Mouse (Mus musculus): ENCODE measurements around the gene Zpbp2.
A peak's percentile ranks its signal among the peaks of the same experiment; 100 is the strongest.

Zpbp2 gene

GRCm38 (mm10) chr11:98560942-98561341 lies 10.0 kb downstream of the Zpbp2 start:
- no peak for DNase-seq

GRCm38 (mm10) chr11:98563025-98563424 lies 12.1 kb downstream of the Zpbp2 start:
- no peak for DNase-seq

GRCm38 (mm10) chr11:98563921-98564414 lies 13.1 kb downstream of the Zpbp2 start:
- no peak for DNase-seq

GRCm38 (mm10) chr11:98568326-98568725 lies 17.4 kb downstream of the Zpbp2 start:
- no peak for DNase-seq

- DNase-seq, result no peak
These were observed 18.6 kb downstream of the Zpbp2 start for GRCm38 (mm10) chr11:98569461-98569860.

- DNase-seq, result no peak
These were observed 26.9 kb downstream of the Zpbp2 start for GRCm38 (mm10) chr11:98577776-98578175.

- no peak for DNase-seq
These were observed 29.6 kb downstream of the Zpbp2 start for GRCm38 (mm10) chr11:98580301-98581121.

- DNase-seq, result no peak
These were observed 30.6 kb downstream of the Zpbp2 start for GRCm38 (mm10) chr11:98581286-98582029.

GRCm38 (mm10) chr11:98582030-98582388 lies 31.1 kb downstream of the Zpbp2 start:
- DNase-seq, result no peak

- DNase-seq, result no peak
These were observed 31.8 kb downstream of the Zpbp2 start for GRCm38 (mm10) chr11:98582551-98583264.

GRCm38 (mm10) chr11:98583265-98583552 lies 32.3 kb downstream of the Zpbp2 start:
- DNase-seq, result no peak

GRCm38 (mm10) chr11:98583571-98583970 lies 32.7 kb downstream of the Zpbp2 start:
- no peak for DNase-seq

GRCm38 (mm10) chr11:98584146-98584545 lies 33.2 kb downstream of the Zpbp2 start:
- no peak for DNase-seq

- no peak for DNase-seq
These were observed 33.8 kb downstream of the Zpbp2 start for GRCm38 (mm10) chr11:98584629-98585177.

GRCm38 (mm10) chr11:98586087-98586891 lies 35.4 kb downstream of the Zpbp2 start:
- no peak for DNase-seq

GRCm38 (mm10) chr11:98586892-98587563 lies 36.1 kb downstream of the Zpbp2 start, which contains the start of gene Ormdl3:
Gene Ormdl3, minus strand, starts transcription at chr11:98587368.
- peak; percentile 98 to 99 for DNase-seq

- peak; percentile 37 to 43 for DNase-seq
These were observed 37.0 kb downstream of the Zpbp2 start for GRCm38 (mm10) chr11:98587684-98588546.

GRCm38 (mm10) chr11:98588833-98589281 lies 38.0 kb downstream of the Zpbp2 start:
- no peak for DNase-seq

- DNase-seq, result no peak
These were observed 38.4 kb downstream of the Zpbp2 start for GRCm38 (mm10) chr11:98589306-98589705.

Data from cerebellum, adult 18-20 months (tissue).